ENCODE assay signal across 12 mouse cellular contexts in genomic region chr19:10015442-10015841, GRCm38 (mm10). TPM values are rescaled to one million over a fixed set of nuclear protein-coding genes. Genes with fewer than 3 reads are reported as not detected.
DNase-seq lines count a peak whose midpoint lies in the region; ATAC-seq lines count a peak whose summit lies in the region.
"Had no signal": no experiment of that assay in that cellular context is flagged by ENCODE, and none has a peak within 500 bp of the region (broad histone marks: within the 10 kb centered on the region; RNA-seq: fewer than 3 reads in every experiment).

No protein-coding gene starts in this region.

- H3K4me2 ChIP-seq in heart, embryonic 13.5 days: peak overlapping the region; percentile 90
- 0 out of 2 replicates have a peak overlapping the region, but pooled peaks have one; percentile 32 for H3K4me2 ChIP-seq in intestine, embryonic 14.5 days (ENCODE audit: low read length)
- peak overlapping the region; percentile 98 for H3K4me2 ChIP-seq in liver, embryonic 13.5 days
- H3K4me2 ChIP-seq: midbrain, embryonic 11.5 days had no signal

- intact Hi-C loops in heart, postnatal 10 days (cut with DNase I): no loop called here

- H3K4me3 ChIP-seq in heart, embryonic 13.5 days: peak overlapping the region; percentile 72
- no peak overlapping the region for H3K4me3 ChIP-seq in intestine, embryonic 14.5 days (ENCODE audit: low read depth, low read length)
- H3K4me3 ChIP-seq in liver, embryonic 13.5 days (replicated peaks): peak overlapping the region; percentile 82
- H3K4me3 ChIP-seq: layer of hippocampus, adult 2 months had no signal

- no peaks in the 10 kb centered on the region for H3K36me3 ChIP-seq in heart, embryonic 13.5 days
- H3K36me3 ChIP-seq in intestine, embryonic 14.5 days (ENCODE audit: control insufficient read depth, insufficient read depth, low read length): no peaks in the 10 kb centered on the region
- H3K36me3 ChIP-seq in liver, embryonic 13.5 days: peaks cover 28% of the 10 kb centered on the region

- no peaks in the 10 kb centered on the region for H3K9me3 ChIP-seq in heart, embryonic 13.5 days
- no peaks in the 10 kb centered on the region for H3K9me3 ChIP-seq in intestine, embryonic 14.5 days (ENCODE audit: control insufficient read depth, low read length)
- H3K9me3 ChIP-seq in liver, embryonic 13.5 days (replicated peaks): no peaks in the 10 kb centered on the region

- no peak for DNase-seq in heart, postnatal 10 days
- DNase-seq in c-Kit-negative CD71-positive TER-119-positive erythroid progenitor cells, embryonic 14.5 days (ENCODE audit: low read depth, low spot score): peak; percentile 34
- DNase-seq in intestine, embryonic 14.5 days (ENCODE audit: low spot score): no peak
- DNase-seq in liver, embryonic 13.5 days: no peak
- DNase-seq in cerebellum, postnatal 36 days: no peak
- DNase-seq: cerebellum, adult 9-10 months; heart, adult 11 months; lung, postnatal 14 days had no signal

- 39% methylated on average over 4 of the region's 4 CpGs for WGBS in heart, embryonic 13.5 days
- WGBS in intestine, embryonic 14.5 days: 63% methylated on average over 4 of the region's 4 CpGs
- WGBS in liver, embryonic 13.5 days (ENCODE audit: insufficient replicate concordance): 19% methylated on average over 4 of the region's 4 CpGs

- no peaks in the 10 kb centered on the region for H3K27me3 ChIP-seq in heart, embryonic 13.5 days (replicated peaks)
- H3K27me3 ChIP-seq in intestine, embryonic 14.5 days (replicated peaks; ENCODE audit: control insufficient read depth, insufficient read depth, low read length): no peaks in the 10 kb centered on the region
- no peaks in the 10 kb centered on the region for H3K27me3 ChIP-seq in liver, embryonic 13.5 days

- peaks cover 79% of the 10 kb centered on the region for H3K4me1 ChIP-seq in heart, embryonic 13.5 days
- H3K4me1 ChIP-seq in intestine, embryonic 14.5 days (replicated peaks; ENCODE audit: control insufficient read depth, insufficient read depth, low read length): peaks cover 57% of the 10 kb centered on the region
- H3K4me1 ChIP-seq in liver, embryonic 13.5 days (replicated peaks): peaks cover 89% of the 10 kb centered on the region

- H3K27ac ChIP-seq in heart, embryonic 13.5 days (replicated peaks): peak overlapping the region; percentile 96
- 0 out of 2 replicates have a peak overlapping the region, but pooled peaks have one; percentile 17 for H3K27ac ChIP-seq in intestine, embryonic 14.5 days (ENCODE audit: low read depth)
- H3K27ac ChIP-seq in liver, embryonic 13.5 days: peak overlapping the region; percentile 99
- H3K27ac ChIP-seq: layer of hippocampus, adult 2 months had no signal

- no peak for ATAC-seq in heart, embryonic 13.5 days (ENCODE audit: extremely low read depth, insufficient number of reproducible peaks, low FRiP score, low TSS enrichment)
- no peak for ATAC-seq in intestine, embryonic 14.5 days (replicated peaks; ENCODE audit: low FRiP score, low TSS enrichment, low read depth)
- ATAC-seq in liver, embryonic 13.5 days (ENCODE audit: low read depth): no peak
- ATAC-seq in erythroid progenitor cell, adult 5-6 weeks (replicated peaks; ENCODE audit: low FRiP score, poor library complexity, severe bottlenecking): no peak

- H3K9ac ChIP-seq in heart, embryonic 13.5 days: peak overlapping the region; percentile 67
- no peak overlapping the region for H3K9ac ChIP-seq in intestine, embryonic 14.5 days (ENCODE audit: low read length)
- H3K9ac ChIP-seq in liver, embryonic 13.5 days: peak overlapping the region; percentile 95

RNA-seq across cellular contexts. Expression of gene Rab3il1, which starts 14.0 kb away (rescaled TPM):
- 32.5 and 36.7 TPM in 2 replicates for polyA plus RNA-seq in heart, embryonic 13.5 days (2015; fragmentation: Nextera tagmentation; extraction: Ambion mirVana)
- 10 to 100 TPM; 10.4 to 12.1 TPM for total RNA-seq in heart, postnatal 10 days (2021)
- 30.0 and 32.7 TPM in 2 replicates for polyA plus RNA-seq in intestine, embryonic 14.5 days (2014; fragmentation: Nextera tagmentation; extraction: Ambion mirVana)
- polyA plus RNA-seq in liver, embryonic 13.5 days (2015; fragmentation: Nextera tagmentation; extraction: Ambion mirVana): 196 and 207 TPM in 2 replicates
- total RNA-seq in erythroid progenitor cell, adult 5-6 weeks (2015; ENCODE audit: low replicate concordance): 252 and 262 TPM in 2 replicates
- total RNA-seq in erythroid progenitor cell, adult 5-6 weeks (2017; ENCODE audit: low replicate concordance): 345 and 413 TPM in 2 replicates

RNA-seq across cellular contexts. Expression of gene Best1, which starts 14.0 kb away (rescaled TPM):
- 0.23 and 0.27 TPM in 2 replicates for polyA plus RNA-seq in heart, embryonic 13.5 days (2015; fragmentation: Nextera tagmentation; extraction: Ambion mirVana)
- under 1 TPM; 0.20 to 0.36 TPM for total RNA-seq in heart, postnatal 10 days (2021)
- polyA plus RNA-seq in intestine, embryonic 14.5 days (2014; fragmentation: Nextera tagmentation; extraction: Ambion mirVana): 0.55 and 0.64 TPM in 2 replicates
- 0.17 and 0.20 TPM in 2 replicates for polyA plus RNA-seq in liver, embryonic 13.5 days (2015; fragmentation: Nextera tagmentation; extraction: Ambion mirVana)
- total RNA-seq in erythroid progenitor cell, adult 5-6 weeks (2015; ENCODE audit: low replicate concordance): not detected in 2 replicates
- total RNA-seq in erythroid progenitor cell, adult 5-6 weeks (2017; ENCODE audit: low replicate concordance): not detected in 2 replicates

RNA-seq across cellular contexts. Expression of gene Fads3, which starts 25.9 kb away (rescaled TPM):
- polyA plus RNA-seq in heart, embryonic 13.5 days (2015; fragmentation: Nextera tagmentation; extraction: Ambion mirVana): 39.4 and 41.9 TPM in 2 replicates
- total RNA-seq in heart, postnatal 10 days (2021): 10 to 100 TPM; 39.7 to 45.5 TPM
- 8.4 and 11.5 TPM in 2 replicates for polyA plus RNA-seq in intestine, embryonic 14.5 days (2014; fragmentation: Nextera tagmentation; extraction: Ambion mirVana)
- 5.3 and 7.3 TPM in 2 replicates for polyA plus RNA-seq in liver, embryonic 13.5 days (2015; fragmentation: Nextera tagmentation; extraction: Ambion mirVana)
- total RNA-seq in erythroid progenitor cell, adult 5-6 weeks (2015; ENCODE audit: low replicate concordance): 15.5 and 16.3 TPM in 2 replicates
- 9.4 and 12.6 TPM in 2 replicates for total RNA-seq in erythroid progenitor cell, adult 5-6 weeks (2017; ENCODE audit: low replicate concordance)

RNA-seq across cellular contexts. Expression of gene Fth1, which starts 35.0 kb away (rescaled TPM):
- 2,189 and 2,554 TPM in 2 replicates for polyA plus RNA-seq in heart, embryonic 13.5 days (2015; fragmentation: Nextera tagmentation; extraction: Ambion mirVana)
- total RNA-seq in heart, postnatal 10 days (2021): 1,000 to 10,000 TPM; 1,753 to 1,826 TPM
- polyA plus RNA-seq in intestine, embryonic 14.5 days (2014; fragmentation: Nextera tagmentation; extraction: Ambion mirVana): 1,450 and 1,529 TPM in 2 replicates
- 5,062 and 5,153 TPM in 2 replicates for polyA plus RNA-seq in liver, embryonic 13.5 days (2015; fragmentation: Nextera tagmentation; extraction: Ambion mirVana)
- total RNA-seq in erythroid progenitor cell, adult 5-6 weeks (2015; ENCODE audit: low replicate concordance): 2,541 and 2,855 TPM in 2 replicates
- 1,910 and 2,502 TPM in 2 replicates for total RNA-seq in erythroid progenitor cell, adult 5-6 weeks (2017; ENCODE audit: low replicate concordance)

Comparison
In these comparisons a context has a peak if more than half of its experiments do, and no peak if none do; other contexts are left out.
1. H3K27ac ChIP-seq: peak in every context shown above with its lines; median percentile 99 in liver, embryonic 13.5 days; 96 in heart, embryonic 13.5 days; 17 in intestine, embryonic 14.5 days.
2. H3K4me2 ChIP-seq: peak in every context shown above with its lines; median percentile 98 in liver, embryonic 13.5 days; 90 in heart, embryonic 13.5 days; 32 in intestine, embryonic 14.5 days.